Mouse (Mus musculus) erythroblast, embryonic 14.5 days (primary cell): ENCODE measurements around the gene Bcat1. TPM values are rescaled to one million over a fixed set of nuclear protein-coding genes. Genes with fewer than 3 reads are reported as not detected.

ENCODE experiments used
- H3K27me3 ChIP-seq: 2 replicates; pipeline ENCODE4 v1.6.1; 2012; ENCODE audit warnings: inconsistent platforms; ENCODE audit not compliant: control insufficient read depth
- H3K36me3 ChIP-seq: 2 replicates; pipeline ENCODE4 v1.6.1; 2012; ENCODE audit warnings: mild to moderate bottlenecking, inconsistent platforms; ENCODE audit not compliant: control insufficient read depth
- H3K4me1 ChIP-seq: 2 replicates; pipeline ENCODE4 v1.6.1; 2012; ENCODE audit warnings: inconsistent platforms; ENCODE audit not compliant: control insufficient read depth
- H3K4me3 ChIP-seq: replicated peaks from 2 replicates; pipeline ENCODE3; 2012; ENCODE audit warnings: moderate library complexity, mild to moderate bottlenecking, inconsistent platforms
- H3K9me3 ChIP-seq: 2 replicates; pipeline ENCODE4 v1.6.1; 2012; ENCODE audit warnings: low read length, inconsistent platforms, mixed read lengths; ENCODE audit not compliant: control insufficient read depth
- GATA1 ChIP-seq: IDR thresholded peaks from 2 replicates; pipeline ENCODE4 v1.6.1; 2012; ENCODE audit warnings: low read length, inconsistent platforms, mixed read lengths
- TAL1 ChIP-seq: IDR thresholded peaks from 3 replicates; pipeline ENCODE4 v1.6.1; 2012; ENCODE audit warnings: low read length, inconsistent platforms, mixed read lengths
- polyA plus RNA-seq: library from polyadenylated mRNA; stranded (reverse); fragments of >175 nt; gene quantifications from 2 replicates; pipeline ENCODE4 v1.2.3, GENCODE M21; 2012

Bcat1 gene
- polyA plus RNA-seq, 1 experiment, result not detected

DNA sequence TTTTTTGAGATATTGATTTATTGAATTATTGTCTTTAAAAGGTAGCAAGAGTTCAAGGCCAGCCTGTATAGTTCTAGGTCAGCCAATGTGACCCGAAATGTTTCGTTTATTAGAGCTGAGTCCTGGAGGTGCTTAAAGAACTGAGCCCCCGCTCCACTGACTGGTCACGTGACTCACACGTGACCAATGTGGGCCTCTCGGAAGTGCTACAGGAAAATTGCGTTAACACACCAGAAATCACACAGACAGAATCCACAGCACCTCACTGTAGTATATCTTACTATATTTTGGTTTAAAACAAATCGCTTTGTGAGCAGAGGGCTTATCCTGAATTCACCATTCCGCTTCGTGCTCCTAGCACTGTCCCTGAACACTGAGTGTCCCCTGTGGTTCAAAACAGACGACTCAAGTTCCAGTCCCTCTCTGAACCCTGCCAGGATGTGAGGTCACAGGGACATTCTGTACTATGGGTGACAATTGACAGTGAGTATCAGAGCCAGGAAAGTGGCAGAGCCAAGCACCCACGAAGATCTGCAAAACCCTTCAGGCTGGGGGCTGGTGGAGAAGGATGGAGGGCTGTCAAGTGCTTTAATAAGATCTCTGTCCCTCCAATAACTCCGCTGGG is 29.6 kb downstream of the Bcat1 start:
- TF ChIP-seq TAL1 (no peak), GATA1 (no peak)
- H3K27me3 ChIP-seq, result peaks cover 30% of the 10 kb centered on the region
- H3K4me1 ChIP-seq, result no peaks in the 10 kb centered on the region
- H3K9me3 ChIP-seq, result no peaks in the 10 kb centered on the region
- no peak overlapping the region for H3K4me3 ChIP-seq
- no peaks in the 10 kb centered on the region for H3K36me3 ChIP-seq

DNA sequence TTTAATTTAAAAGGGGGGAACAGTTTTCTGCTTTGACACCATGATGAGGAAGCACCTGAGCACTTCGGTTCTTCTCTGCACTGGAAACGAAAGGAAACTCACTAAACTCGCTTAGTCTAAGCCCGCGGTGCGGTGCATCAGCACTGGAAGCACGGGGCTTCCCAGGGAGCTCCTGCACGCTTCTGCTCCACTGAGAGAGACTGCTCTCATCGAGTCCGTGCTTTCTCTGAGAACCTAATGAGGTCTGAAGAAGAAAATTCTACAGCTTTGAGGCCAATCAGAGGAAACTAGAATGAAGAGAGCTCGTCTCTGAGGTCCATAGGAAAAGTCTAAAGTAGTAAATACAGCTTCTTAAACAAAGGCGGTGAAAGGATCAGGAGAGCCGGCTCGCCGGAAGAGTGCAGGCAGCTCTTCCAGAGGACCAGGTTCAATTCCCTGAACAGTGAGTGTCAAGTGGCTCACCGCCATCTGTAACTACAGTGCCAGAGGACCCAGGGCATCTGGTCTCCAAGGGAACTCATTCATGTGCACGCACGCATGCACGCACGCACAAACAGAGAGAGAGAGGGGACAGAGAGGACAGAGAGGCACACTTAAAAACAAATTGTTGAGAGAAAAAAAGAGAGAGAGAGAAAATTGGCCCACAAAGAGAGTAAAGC is 30.9 kb downstream of the Bcat1 start:
- TF ChIP-seq TAL1 (no peak), GATA1 (no peak)
- no peaks in the 10 kb centered on the region for H3K4me1 ChIP-seq
- H3K9me3 ChIP-seq, result no peaks in the 10 kb centered on the region
- peaks cover 30% of the 10 kb centered on the region for H3K27me3 ChIP-seq
- no peak overlapping the region for H3K4me3 ChIP-seq
- no peaks in the 10 kb centered on the region for H3K36me3 ChIP-seq

GRCm38 (mm10) chr6:145040732-145041131 is 35.3 kb downstream of the Bcat1 start:
- no peaks in the 10 kb centered on the region for H3K27me3 ChIP-seq
- no peaks in the 10 kb centered on the region for H3K36me3 ChIP-seq
- no peak overlapping the region for H3K4me3 ChIP-seq
- H3K9me3 ChIP-seq, result no peaks in the 10 kb centered on the region
- no peaks in the 10 kb centered on the region for H3K4me1 ChIP-seq
- TF ChIP-seq GATA1, result no peak
- TF ChIP-seq TAL1, result no peak

DNA sequence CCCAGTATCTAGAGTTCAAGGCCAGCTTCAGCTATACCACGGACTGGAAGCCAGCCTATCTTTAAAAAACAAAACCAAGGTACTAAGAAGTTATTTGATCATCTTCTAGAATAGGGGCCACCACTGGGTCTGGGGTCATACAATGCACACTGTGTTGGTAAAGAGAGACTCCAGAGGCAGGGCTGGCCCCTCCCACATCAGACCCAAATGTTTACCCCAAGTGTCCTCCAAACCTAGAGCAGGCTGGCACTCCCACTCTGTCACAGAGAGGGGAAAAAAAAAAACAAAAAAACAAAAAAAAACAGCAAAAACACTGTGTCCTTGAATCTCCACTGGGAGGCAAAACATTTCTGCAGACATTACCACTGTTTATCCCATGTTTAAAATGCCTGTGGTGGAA is 38.4 kb downstream of the Bcat1 start:
- no peak for TF ChIP-seq GATA1
- no peak for TF ChIP-seq TAL1
- H3K9me3 ChIP-seq, result no peaks in the 10 kb centered on the region
- H3K36me3 ChIP-seq, result no peaks in the 10 kb centered on the region
- no peaks in the 10 kb centered on the region for H3K27me3 ChIP-seq
- H3K4me1 ChIP-seq, result no peaks in the 10 kb centered on the region
- H3K4me3 ChIP-seq, result no peak overlapping the region

DNA sequence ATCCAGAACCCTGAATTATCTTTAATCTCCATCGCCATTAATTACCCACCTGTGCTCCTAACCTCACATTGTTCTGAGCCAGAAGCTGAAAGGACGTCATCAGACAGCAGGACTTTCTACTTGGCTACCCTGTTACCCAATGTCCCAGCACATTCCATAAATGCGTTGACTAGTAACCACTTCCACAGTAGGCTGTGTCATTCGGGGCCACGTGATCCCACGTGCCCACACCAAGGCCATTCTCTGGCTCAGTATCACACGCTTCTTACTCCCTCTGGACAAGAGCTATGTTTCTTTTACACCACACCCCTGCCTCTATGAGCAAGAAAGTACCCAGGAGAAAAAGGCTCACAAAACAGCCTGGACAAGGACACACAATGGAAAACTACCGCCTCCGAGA is 40.6 kb downstream of the Bcat1 start:
- Histone ChIP-seq H3K27me3 (no peaks in the 10 kb centered on the region), H3K9me3 (no peaks in the 10 kb centered on the region), H3K36me3 (no peaks in the 10 kb centered on the region), H3K4me1 (no peaks in the 10 kb centered on the region), H3K4me3 (no peak overlapping the region)
- TF ChIP-seq GATA1, result no peak

DNA sequence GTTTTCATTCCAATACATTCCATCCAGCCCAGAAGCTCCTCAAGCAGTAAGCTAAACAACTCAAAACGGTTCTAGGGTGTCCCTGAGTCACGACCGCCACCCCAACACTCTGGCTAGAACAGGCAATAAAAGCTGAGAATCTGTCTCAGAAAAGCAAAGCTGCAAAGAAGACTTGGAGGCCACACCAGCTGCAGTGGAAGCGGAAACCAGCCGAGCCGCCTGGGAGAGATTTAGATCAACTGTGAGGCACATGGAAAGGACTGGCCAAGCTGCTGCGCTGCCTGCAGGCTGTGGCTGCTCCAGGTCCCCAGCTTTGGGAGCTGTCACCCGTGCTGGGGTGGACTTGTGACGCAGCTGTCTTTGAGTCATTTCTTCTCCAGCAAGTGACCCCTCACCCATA is 45.4 kb downstream of the Bcat1 start:
- H3K27me3 ChIP-seq, result no peaks in the 10 kb centered on the region
- no peaks in the 10 kb centered on the region for H3K4me1 ChIP-seq
- TF ChIP-seq GATA1 (no peak), TAL1 (no peak)
- H3K9me3 ChIP-seq, result no peaks in the 10 kb centered on the region
- no peak overlapping the region for H3K4me3 ChIP-seq
- H3K36me3 ChIP-seq, result no peaks in the 10 kb centered on the region

- Histone ChIP-seq H3K9me3 (no peaks in the 10 kb centered on the region), H3K4me3 (no peak overlapping the region), H3K4me1 (no peaks in the 10 kb centered on the region), H3K27me3 (no peaks in the 10 kb centered on the region), H3K36me3 (no peaks in the 10 kb centered on the region)
- TF ChIP-seq TAL1, result no peak
- no peak for TF ChIP-seq GATA1
These were observed 52.0 kb downstream of the Bcat1 start for GRCm38 (mm10) chr6:145023990-145024389.

- Histone ChIP-seq H3K27me3 (no peaks in the 10 kb centered on the region), H3K9me3 (no peaks in the 10 kb centered on the region), H3K36me3 (no peaks in the 10 kb centered on the region), H3K4me3 (no peak overlapping the region), H3K4me1 (no peaks in the 10 kb centered on the region)
- TF ChIP-seq GATA1 (no peak), TAL1 (no peak)
These were observed 52.8 kb downstream of the Bcat1 start for GRCm38 (mm10) chr6:145022966-145023725.

- no peaks in the 10 kb centered on the region for H3K36me3 ChIP-seq
- TF ChIP-seq TAL1, result no peak
- TF ChIP-seq GATA1, result no peak; the same call in 1 of the 2 replicates
- no peaks in the 10 kb centered on the region for H3K9me3 ChIP-seq
- H3K4me3 ChIP-seq, result no peak overlapping the region
- peaks cover 2% of the 10 kb centered on the region for H3K4me1 ChIP-seq
- H3K27me3 ChIP-seq, result no peaks in the 10 kb centered on the region
These were observed 53.6 kb downstream of the Bcat1 start for GRCm38 (mm10) chr6:145022349-145022748.

DNA sequence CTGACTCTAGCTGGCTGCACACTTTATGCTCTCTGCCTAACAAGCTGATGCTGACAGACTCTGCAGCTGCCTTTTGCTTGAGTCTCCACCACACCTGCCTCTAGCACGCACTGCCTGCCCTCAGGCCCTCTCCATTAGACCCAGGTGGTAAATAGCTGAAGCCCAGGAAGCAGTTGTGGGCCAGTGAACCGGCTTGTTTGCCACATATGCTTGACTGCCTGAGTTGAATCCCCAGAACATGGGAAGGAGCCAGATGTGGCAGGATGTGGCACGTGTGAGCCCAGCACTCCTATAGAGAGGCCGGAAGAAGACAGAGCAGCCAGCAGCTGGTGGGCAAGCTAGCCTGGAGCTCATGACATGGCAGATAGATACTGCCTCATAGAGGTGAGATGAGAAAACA is 55.4 kb downstream of the Bcat1 start:
- Histone ChIP-seq H3K36me3 (no peaks in the 10 kb centered on the region), H3K4me1 (peaks cover 2% of the 10 kb centered on the region), H3K9me3 (no peaks in the 10 kb centered on the region), H3K4me3 (no peak overlapping the region), H3K27me3 (no peaks in the 10 kb centered on the region)
- no peak for TF ChIP-seq TAL1
- TF ChIP-seq GATA1, result no peak
